Mouse (Mus musculus) liver, adult 2 months (tissue): ENCODE data around the gene Myo5a.

Experiments used
- CTCF ChIP-seq: fragments of 200-500 bp; IDR thresholded peaks from 2 replicates; pipeline ENCODE4 v1.5.1; 2011; ENCODE audit warnings: low read depth, low read length, control low read depth
- POLR2A ChIP-seq: fragments of 200-500 bp; IDR thresholded peaks from 2 replicates; pipeline ENCODE4 v1.6.1; 2011; ENCODE audit warnings: low read length, control low read depth; ENCODE audit not compliant: insufficient read depth; ENCODE audit errors: extremely low read depth

GRCm38 (mm10) chr9:75244527-75244926 is 173.7 kb downstream of the Myo5a start:
- TF ChIP-seq CTCF (no peak), POLR2A (no peak)
